Mouse (Mus musculus) heart, adult 2 months (tissue): Measurements from ENCODE around the gene Arhgdia.
A peak's percentile ranks its signal among the peaks of the same experiment; 100 is the strongest.

ENCODE experiments used
- CTCF ChIP-seq: fragments of 200-600 bp; IDR thresholded peaks from 2 replicates; pipeline ENCODE4 v1.8.1; 2022; ENCODE audit warnings: antibody characterized with exemption, mild to moderate bottlenecking, moderate library complexity
- EP300 ChIP-seq: fragments of 200-500 bp; IDR thresholded peaks from 2 replicates; pipeline ENCODE4 v1.6.1; 2011; ENCODE audit warnings: low read depth, low read length, control low read depth; ENCODE audit not compliant: insufficient read depth
- POLR2A ChIP-seq: fragments of 200-500 bp; IDR thresholded peaks from 2 replicates; pipeline ENCODE4 v1.6.1; 2011; ENCODE audit warnings: mild to moderate bottlenecking, low read depth, low read length, control low read depth; ENCODE audit not compliant: insufficient read depth

DNA sequence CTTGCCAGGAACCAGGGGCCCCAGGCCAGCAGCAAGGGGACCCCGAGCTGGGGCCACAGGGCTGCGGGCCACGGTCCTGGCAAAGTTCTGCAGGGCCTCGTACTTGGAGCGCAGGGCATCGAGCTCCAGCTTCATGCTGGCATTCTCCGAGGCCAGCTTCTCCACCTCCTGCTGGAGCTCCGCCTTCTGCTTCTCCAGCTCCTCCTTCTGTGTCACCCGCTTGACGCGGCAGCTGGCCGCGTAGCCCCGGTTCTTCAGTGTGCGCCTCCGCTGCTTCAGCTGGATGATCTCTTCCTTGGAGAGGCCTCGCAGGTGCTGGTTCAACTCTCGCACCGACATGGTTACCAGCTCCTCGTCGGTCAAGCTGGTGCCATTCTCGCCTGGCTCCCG lies 47.9 kb upstream of the Arhgdia start:
- no peak for TF ChIP-seq CTCF
- TF ChIP-seq POLR2A = peak; percentile 8; the same call in 1 of the 2 replicates
- TF ChIP-seq EP300 = no peak
